Mouse (Mus musculus) frontal cortex, postnatal 14 days (tissue): ENCODE measurements around the gene Trim11.

Experiments
- DNase-seq, 2 experiments: peaks; one replicate each; pipeline ENCODE4 v3.0.0; 2022; ENCODE audit warnings: low spot score in 2 of 2

The Trim11 gene

GRCm38 (mm10) chr11:58955868-58956257, 22.0 kb upstream of the Trim11 start:
- DNase-seq, result no peak

- DNase-seq, result no peak
These were observed 20.5 kb upstream of the Trim11 start for GRCm38 (mm10) chr11:58957226-58957914.

DNA sequence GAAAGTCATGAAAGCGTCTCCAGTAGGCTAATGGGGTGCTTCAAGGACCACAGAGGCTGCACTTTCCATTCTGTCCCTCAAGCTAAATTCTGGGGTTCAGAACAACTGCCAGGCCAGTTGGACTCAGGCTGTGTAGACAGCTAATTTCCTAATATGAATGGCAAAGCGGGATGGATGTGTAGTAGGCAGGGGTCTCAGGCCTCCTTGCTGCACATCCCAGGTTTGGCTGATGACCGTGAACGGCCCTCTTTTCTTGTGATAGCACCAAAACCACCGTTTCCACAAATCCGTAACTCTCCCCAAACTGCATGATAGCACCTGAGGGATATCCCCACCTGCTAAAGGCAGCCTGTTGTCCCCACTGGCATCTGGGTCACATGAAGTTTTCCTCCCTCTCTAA, 19.4 kb upstream of the Trim11 start:
- DNase-seq, result no peak

DNA sequence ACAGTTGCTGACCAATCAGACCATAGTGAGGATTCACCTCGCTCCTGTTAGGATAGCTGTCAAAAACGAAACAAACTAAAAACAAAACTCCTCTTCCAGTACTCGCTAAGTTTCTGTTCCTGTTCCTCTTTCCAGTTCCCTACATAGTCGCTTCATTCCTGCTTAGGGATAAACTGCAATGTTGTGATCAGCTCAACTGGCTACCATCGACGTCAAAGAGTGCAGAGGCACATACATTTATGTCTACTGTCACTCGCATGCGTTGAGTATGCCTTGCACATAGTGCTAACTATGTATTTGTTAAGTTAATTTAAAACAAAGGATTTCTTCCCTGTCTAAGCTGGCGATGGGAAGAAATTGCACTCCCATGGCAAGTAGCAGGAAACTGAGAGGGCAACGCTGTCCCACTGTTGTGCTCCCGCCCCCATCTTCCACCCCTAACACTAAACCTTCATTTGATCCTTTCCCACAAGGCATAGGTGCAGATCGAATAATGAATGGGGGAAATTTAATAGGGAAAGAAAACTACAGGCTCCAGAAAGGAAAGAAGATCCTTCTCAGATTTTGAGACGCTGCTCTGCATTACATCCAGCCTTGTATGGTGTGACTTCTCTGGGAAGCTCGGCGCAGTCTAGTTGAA, 18.6 kb upstream of the Trim11 start:
- no peak for DNase-seq

- DNase-seq, result peak in 1 of 2 experiments; percentile 71
These were observed 17.9 kb upstream of the Trim11 start for GRCm38 (mm10) chr11:58959921-58960465.

- DNase-seq, result peak in 1 of 2 experiments; percentile 10
These were observed 16.3 kb upstream of the Trim11 start for GRCm38 (mm10) chr11:58961364-58962177.

DNA sequence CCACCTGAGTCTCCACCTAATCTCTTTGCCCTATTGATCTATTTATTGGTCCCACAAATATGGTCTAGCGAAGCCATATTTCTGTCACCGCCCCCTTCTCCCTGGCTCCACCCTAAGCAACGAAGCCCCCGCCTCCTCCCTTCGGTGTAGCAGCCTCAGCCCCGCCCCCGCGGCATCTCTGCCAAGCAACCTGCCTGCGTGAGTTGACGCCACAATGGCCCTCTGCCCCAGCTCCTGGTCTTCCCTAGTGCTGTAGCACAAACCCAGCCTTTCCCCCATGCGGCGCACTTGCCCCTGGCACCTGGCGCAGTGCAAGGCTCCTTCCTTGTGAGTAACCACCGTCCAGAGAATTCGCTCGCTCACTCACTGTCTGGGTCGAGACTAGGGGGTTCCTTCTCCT, 14.3 kb upstream of the Trim11 start:
- DNase-seq, result peak in 1 of 2 experiments; percentile 22

DNA sequence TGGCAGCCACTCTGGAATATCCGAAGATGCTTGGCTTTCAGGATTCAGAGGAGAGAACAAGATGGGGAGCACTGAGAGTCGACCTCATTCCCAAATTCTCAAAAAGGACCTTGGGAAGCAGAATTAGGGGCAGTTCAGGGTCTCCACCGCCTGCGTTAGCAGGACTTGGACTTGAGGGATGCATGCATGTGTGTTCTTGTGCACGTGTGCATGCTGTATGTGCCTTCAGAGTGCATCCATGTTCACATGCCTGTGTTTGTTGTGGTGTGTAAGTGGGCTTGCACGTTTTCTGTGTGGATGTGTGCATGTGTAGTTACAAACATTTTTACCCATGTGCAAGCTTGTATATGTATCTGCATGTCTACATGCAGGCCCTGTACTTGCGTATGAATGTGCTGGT, 13.7 kb upstream of the Trim11 start:
- peak in 1 of 2 experiments; percentile 2 for DNase-seq

DNA sequence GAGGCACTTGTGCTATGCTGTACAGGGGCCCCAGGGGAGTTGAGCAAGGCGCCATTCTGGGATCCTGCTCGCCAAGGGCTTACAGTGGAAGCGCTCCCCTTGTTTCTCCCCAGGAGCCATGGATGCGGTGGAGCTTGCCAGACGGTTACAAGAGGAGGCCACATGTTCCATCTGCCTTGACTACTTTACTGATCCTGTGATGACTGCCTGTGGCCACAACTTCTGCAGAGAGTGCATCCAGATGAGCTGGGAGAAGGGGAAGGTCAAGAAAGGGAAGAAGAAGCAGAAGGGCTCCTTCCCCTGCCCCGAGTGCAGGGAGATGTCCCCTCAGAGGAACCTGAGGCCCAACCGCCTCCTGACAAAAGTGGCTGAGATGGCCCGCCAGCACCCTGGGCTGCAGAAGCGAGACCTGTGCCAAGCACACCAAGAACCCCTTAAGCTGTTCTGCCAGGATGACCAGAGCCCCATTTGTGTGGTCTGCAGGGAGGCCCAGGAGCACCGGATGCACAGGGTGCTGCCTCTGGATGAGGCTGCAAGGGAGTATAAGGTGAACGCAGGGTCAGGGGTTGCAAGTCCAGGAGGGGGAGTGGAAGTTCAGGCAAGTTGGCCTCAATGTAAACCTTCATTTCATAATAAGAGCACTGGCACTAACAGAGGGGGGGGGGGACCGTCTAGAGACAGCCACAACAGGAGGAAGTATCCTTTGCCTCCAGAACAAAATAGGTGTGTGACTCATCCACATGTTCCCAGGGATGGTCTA, 12.7 kb upstream of the Trim11 start:
- DNase-seq, result no peak

- DNase-seq, result no peak
These were observed 10.5 kb upstream of the Trim11 start for GRCm38 (mm10) chr11:58967346-58967745.

- DNase-seq, result no peak
These were observed 9.3 kb upstream of the Trim11 start for GRCm38 (mm10) chr11:58968551-58968950.

GRCm38 (mm10) chr11:58969027-58969426, 8.9 kb upstream of the Trim11 start:
- DNase-seq, result no peak

- no peak for DNase-seq
These were observed 8.2 kb upstream of the Trim11 start for GRCm38 (mm10) chr11:58969659-58970058.

GRCm38 (mm10) chr11:58970831-58971530, 6.9 kb upstream of the Trim11 start:
- no peak for DNase-seq

GRCm38 (mm10) chr11:58971796-58972195, 6.1 kb upstream of the Trim11 start:
- no peak for DNase-seq

DNA sequence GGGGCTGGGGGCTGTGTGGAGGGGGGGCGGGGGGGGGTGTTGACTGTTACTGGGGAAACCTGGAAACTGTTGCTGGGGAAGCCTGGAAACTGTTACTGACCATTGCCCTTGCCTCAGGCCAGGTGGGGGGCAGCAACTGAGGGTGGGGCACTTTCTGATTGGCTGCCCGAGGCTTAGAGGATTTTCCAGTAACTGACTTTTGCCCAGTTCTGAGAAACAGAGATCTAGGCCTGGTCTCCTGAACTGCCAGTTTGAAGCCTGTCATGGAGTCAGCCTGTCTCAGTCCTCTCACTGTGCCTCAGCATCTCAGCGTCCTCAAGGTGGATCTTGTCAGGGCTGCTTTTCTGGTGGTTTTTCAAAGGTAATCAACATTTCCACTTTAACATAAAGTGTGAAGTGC, 3.5 kb upstream of the Trim11 start:
- DNase-seq, result no peak

DNA sequence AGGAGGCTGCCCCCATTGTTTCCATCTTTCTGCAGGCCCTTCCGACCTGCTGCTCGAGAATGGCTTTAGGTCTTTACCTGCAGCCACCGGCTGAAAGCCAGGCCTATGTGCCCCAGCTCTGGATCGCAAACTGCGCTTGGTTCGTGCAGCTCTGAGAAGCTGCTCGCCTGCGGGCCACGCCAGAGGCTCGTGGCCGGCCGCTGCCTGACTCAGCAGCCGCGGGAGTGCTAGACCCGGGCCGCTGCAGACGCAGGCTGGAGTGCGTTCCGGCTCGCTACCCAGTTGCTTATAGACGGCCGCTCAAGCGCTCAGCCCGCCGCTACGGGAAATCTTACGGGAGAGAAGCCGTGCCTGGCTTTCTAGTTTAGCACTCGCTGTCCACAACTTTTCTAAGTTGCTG, 743 bp upstream of the Trim11 start:
- no peak for DNase-seq

DNA sequence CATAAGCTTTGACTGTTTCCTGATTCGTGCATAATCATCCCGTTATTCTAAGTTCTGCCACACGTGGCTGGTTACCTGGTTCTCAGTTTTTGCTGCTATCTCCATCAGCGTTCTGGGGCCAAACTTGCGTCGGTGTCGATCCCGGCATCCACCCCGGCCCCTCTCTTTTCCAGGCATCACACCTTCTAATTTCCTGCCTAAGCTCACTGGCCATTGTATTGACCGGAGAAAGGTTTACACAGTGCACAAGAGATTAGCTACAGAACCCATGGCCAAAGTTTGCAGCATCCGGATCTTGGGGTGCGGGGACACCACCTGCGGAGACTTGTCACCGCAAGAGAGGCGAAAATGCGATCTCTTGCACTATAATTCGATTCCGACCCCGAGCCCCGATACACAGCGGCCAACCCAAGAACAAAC, 276 bp upstream of the Trim11 start:
- no peak for DNase-seq

DNA sequence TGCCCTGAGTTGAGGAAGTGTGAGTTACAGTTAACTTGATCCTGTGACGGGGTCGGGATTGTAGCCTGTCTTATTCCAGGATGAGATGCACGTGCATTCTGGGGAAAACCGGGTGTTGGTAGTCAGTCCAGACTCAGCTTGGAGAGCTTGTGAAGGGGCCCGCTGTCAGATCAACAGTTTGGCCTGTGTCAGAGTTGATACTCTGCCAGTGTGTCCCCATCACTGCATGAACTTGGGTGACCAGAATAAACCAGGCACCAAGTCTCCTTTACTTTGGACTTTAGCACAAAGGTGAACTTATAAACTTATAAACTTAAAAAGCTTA, 775 bp downstream of the Trim11 start:
- no peak for DNase-seq

- DNase-seq, result no peak
These were observed 1.3 kb downstream of the Trim11 start for GRCm38 (mm10) chr11:58979183-58979582.

DNA sequence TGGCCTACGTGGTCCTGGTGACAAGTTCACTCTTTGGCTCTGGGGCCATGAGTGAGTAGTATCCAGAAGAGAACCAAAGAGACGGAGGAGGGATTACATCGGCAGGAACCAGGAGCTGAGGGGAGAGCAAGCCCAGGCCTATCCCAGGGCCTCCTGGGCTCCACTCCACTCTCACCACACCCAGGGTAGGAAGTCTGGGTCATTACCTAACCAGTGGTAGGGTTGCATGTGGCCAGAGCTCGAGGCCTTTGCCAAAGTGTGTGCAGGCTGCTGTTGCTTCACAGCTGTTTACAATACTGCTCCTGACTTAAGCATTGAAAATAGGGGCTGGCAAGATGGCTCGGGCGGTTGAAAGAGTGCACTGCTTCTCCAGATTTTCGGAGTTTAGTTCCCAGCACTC, 1.8 kb downstream of the Trim11 start:
- no peak for DNase-seq
